Mouse (Mus musculus) adrenal gland, adult (tissue): ENCODE measurements at regions not wholly inside any gene's neighbourhood (a gene's known extent, or its start where the extent isn't known, plus 50 kb on each side); places are given as distances from the start of the nearest gene placed in this dataset.

ENCODE experiments used
- DNase-seq, 2 experiments: peaks; one replicate each; pipeline ENCODE4 v3.0.0; 2022 to 2023; ENCODE audit warnings: low spot score in 1 of 2; ENCODE audit not compliant: inconsistent age in 2 of 2

GRCm38 (mm10) chr6:99990604-99991003 lies 264.4 kb upstream of the Prok2 start:
- DNase-seq = peak in 1 of 2 experiments; percentile 57

GRCm38 (mm10) chr6:99986449-99986848 lies 260.3 kb upstream of the Prok2 start:
- no peak for DNase-seq

GRCm38 (mm10) chr6:99985322-99985721 lies 259.1 kb upstream of the Prok2 start:
- no peak for DNase-seq

- DNase-seq = no peak
Observed at GRCm38 (mm10) chr6:99984856-99985224, 258.6 kb upstream of the Prok2 start.

GRCm38 (mm10) chr6:99984057-99984855 lies 258.1 kb upstream of the Prok2 start:
- DNase-seq = no peak

GRCm38 (mm10) chr6:99979614-99980013 lies 253.4 kb upstream of the Prok2 start:
- DNase-seq = no peak

- no peak for DNase-seq
Observed at GRCm38 (mm10) chr6:99978164-99978746, 252.1 kb upstream of the Prok2 start.

- DNase-seq = no peak
Observed at GRCm38 (mm10) chr6:99976144-99976543, 250.0 kb upstream of the Prok2 start.

GRCm38 (mm10) chr6:99975486-99975885 lies 249.3 kb upstream of the Prok2 start:
- DNase-seq = no peak

GRCm38 (mm10) chr6:99974464-99974863 lies 248.3 kb upstream of the Prok2 start:
- DNase-seq = peak in 1 of 2 experiments; percentile 59

- DNase-seq = peak in 1 of 2 experiments; percentile 46
Observed at GRCm38 (mm10) chr6:99971376-99971775, 245.2 kb upstream of the Prok2 start.

- DNase-seq = peak in 1 of 2 experiments; percentile 56
Observed at GRCm38 (mm10) chr6:99968889-99969288, 242.7 kb upstream of the Prok2 start.

GRCm38 (mm10) chr6:99967465-99967864 lies 241.3 kb upstream of the Prok2 start:
- DNase-seq = no peak

- DNase-seq = no peak
Observed at GRCm38 (mm10) chr6:99964540-99964939, 238.3 kb upstream of the Prok2 start.

- DNase-seq = no peak
Observed at GRCm38 (mm10) chr6:99964007-99964406, 237.8 kb upstream of the Prok2 start.

GRCm38 (mm10) chr6:99959371-99959770 lies 233.2 kb upstream of the Prok2 start:
- no peak for DNase-seq

GRCm38 (mm10) chr6:99954832-99955830 lies 228.9 kb upstream of the Prok2 start:
- peak in 1 of 2 experiments; percentile 12 for DNase-seq

GRCm38 (mm10) chr6:99953980-99954776 lies 228.0 kb upstream of the Prok2 start:
- DNase-seq = no peak

- DNase-seq = no peak
Observed at GRCm38 (mm10) chr6:99950811-99951210, 224.6 kb upstream of the Prok2 start.

- no peak for DNase-seq
Observed at GRCm38 (mm10) chr6:99946917-99947316, 220.7 kb upstream of the Prok2 start.

GRCm38 (mm10) chr6:99946481-99946880 lies 220.3 kb upstream of the Prok2 start:
- DNase-seq = no peak
